Mouse (Mus musculus) embryonic facial prominence, embryonic 12.5 days (tissue): Measurements from ENCODE around the gene Slc36a4. TPM values are rescaled to one million over a fixed set of nuclear protein-coding genes. Genes with fewer than 3 reads are reported as not detected.

ENCODE experiments used
- ATAC-seq: fragments of 200-750 bp; cut with Nextera tagmentation; 2 replicates; pipeline ENCODE4 v1.8.0; 2017; ENCODE audit not compliant: insufficient number of reproducible peaks, insufficient read depth, low FRiP score, low TSS enrichment
- H3K27ac ChIP-seq: fragments of 300-500 bp; sonication (generic); 2 replicates; pipeline ENCODE4 v1.5.1; 2016; ENCODE audit warnings: mild to moderate bottlenecking
- H3K27me3 ChIP-seq: fragments of 300-500 bp; sonication (generic); 2 replicates; pipeline ENCODE4 v1.6.1; 2016; ENCODE audit warnings: mild to moderate bottlenecking, moderate library complexity
- H3K36me3 ChIP-seq: fragments of 300-500 bp; sonication (generic); 2 replicates; pipeline ENCODE4 v1.6.1; 2016; ENCODE audit warnings: mild to moderate bottlenecking
- H3K4me1 ChIP-seq: fragments of 300-500 bp; sonication (generic); 2 replicates; pipeline ENCODE4 v1.6.1; 2016
- H3K4me2 ChIP-seq: fragments of 300-500 bp; sonication (generic); replicated peaks from 2 replicates; pipeline ENCODE4 v1.6.1; 2016; ENCODE audit warnings: mild to moderate bottlenecking, moderate library complexity
- H3K4me3 ChIP-seq: fragments of 300-500 bp; sonication (generic); 2 replicates; pipeline ENCODE4 v1.5.1; 2016; ENCODE audit warnings: mild to moderate bottlenecking
- H3K9ac ChIP-seq: fragments of 300-500 bp; sonication (generic); 2 replicates; pipeline ENCODE4 v1.6.1; 2016; ENCODE audit warnings: mild to moderate bottlenecking, moderate library complexity
- H3K9me3 ChIP-seq: fragments of 300-500 bp; sonication (generic); 2 replicates; pipeline ENCODE4 v1.6.1; 2016; ENCODE audit warnings: mild to moderate bottlenecking, moderate library complexity
- WGBS: fragments of 180-500 bp; shearing (Covaris S2); methylation state at CpG from one replicate; pipeline ENCODE4 v1.1.7; 2016; 5-methylcytosine and 5-hydroxymethylcytosine counted together
- polyA plus RNA-seq: library from polyadenylated mRNA; unstranded; fragments of >200 nt; fragmentation: Nextera tagmentation; extraction: Ambion mirVana; gene quantifications from 2 replicates; pipeline ENCODE4 v1.2.1, GENCODE M21; 2016

Slc36a4 gene
- polyA plus RNA-seq, result 19.1 and 21.3 TPM in 2 replicates

DNA sequence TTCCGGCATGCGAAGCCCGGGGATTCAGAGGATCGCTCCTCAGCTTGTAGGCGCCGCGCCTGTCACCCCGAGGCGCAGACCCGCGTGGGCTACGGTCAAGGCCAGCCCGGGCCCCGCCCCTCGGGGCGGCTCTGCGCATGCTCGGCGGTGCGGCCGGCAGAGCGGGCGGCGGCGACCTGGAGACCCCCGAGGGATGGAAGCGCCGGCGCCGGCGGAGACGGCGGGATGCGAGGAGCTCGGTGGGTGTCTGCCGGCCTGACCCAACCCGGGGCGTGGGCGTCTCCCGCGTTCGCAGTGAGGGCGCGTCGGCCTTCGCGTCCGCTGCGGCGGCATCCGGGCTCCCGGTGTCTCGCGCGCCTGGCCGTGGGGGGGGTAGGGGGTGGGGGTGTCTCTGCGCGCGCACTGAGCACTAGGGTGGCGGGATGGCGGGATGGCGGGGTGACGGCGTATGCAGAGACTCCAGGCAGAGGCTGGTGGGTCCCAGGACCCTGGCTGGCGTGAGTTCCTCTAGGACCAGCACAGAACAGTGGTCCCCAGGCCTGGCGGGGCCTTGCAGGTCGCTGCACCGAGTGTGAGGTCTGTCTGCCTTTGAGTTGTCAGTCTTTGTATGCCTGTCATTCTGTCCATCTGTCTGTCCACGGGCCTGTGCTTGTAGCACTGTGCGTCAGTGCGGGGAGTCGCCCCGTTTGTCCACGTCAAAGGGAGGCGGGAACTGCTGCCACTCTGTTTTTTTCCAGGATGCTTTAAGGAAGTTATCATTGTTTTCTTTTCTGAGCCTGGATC lies at the start of gene Slc36a4:
Gene Slc36a4 (plus strand): TSS at position 140 of the 783 bp plus-strand sequence.
- peak within 1 kb of the TSS; percentile 77 for H3K4me3 ChIP-seq
- ATAC-seq, result peak; percentile 84
- H3K36me3 ChIP-seq, result no peaks in the 10 kb centered on the region
- peak within 1 kb of the TSS; percentile 79 for H3K27ac ChIP-seq
- 0 out of 2 replicates have a peak, but pooled peaks cover 14% of the 10 kb centered on the region for H3K4me1 ChIP-seq
- no peaks in the 10 kb centered on the region for H3K9me3 ChIP-seq
- peak within 1 kb of the TSS; percentile 79 for H3K4me2 ChIP-seq
- no peaks in the 10 kb centered on the region for H3K27me3 ChIP-seq
- under 1% methylated on average over 67 of the region's 75 CpGs for WGBS
- peak within 1 kb of the TSS; percentile 82 for H3K9ac ChIP-seq

GRCm38 (mm10) chr9:15664606-15665005 lies 44.9 kb upstream of the Slc36a4 start:
- H3K27ac ChIP-seq, result no peak overlapping the region
- 82% methylated on average over 7 of the region's 7 CpGs for WGBS
- H3K36me3 ChIP-seq, result no peaks in the 10 kb centered on the region
- H3K27me3 ChIP-seq, result no peaks in the 10 kb centered on the region
- no peak overlapping the region for H3K9ac ChIP-seq
- no peak for ATAC-seq
- H3K4me1 ChIP-seq, result no peaks in the 10 kb centered on the region
- no peak overlapping the region for H3K4me3 ChIP-seq
- no peak overlapping the region for H3K4me2 ChIP-seq
- no peaks in the 10 kb centered on the region for H3K9me3 ChIP-seq

GRCm38 (mm10) chr9:15669452-15669851 lies 40.1 kb upstream of the Slc36a4 start:
- no peaks in the 10 kb centered on the region for H3K27me3 ChIP-seq
- no peak overlapping the region for H3K4me2 ChIP-seq
- H3K4me3 ChIP-seq, result no peak overlapping the region
- H3K4me1 ChIP-seq, result no peaks in the 10 kb centered on the region
- 76% methylated on average over 3 of the region's 3 CpGs for WGBS
- no peak for ATAC-seq
- H3K9me3 ChIP-seq, result no peaks in the 10 kb centered on the region
- H3K36me3 ChIP-seq, result no peaks in the 10 kb centered on the region
- no peak overlapping the region for H3K27ac ChIP-seq
- no peak overlapping the region for H3K9ac ChIP-seq

DNA sequence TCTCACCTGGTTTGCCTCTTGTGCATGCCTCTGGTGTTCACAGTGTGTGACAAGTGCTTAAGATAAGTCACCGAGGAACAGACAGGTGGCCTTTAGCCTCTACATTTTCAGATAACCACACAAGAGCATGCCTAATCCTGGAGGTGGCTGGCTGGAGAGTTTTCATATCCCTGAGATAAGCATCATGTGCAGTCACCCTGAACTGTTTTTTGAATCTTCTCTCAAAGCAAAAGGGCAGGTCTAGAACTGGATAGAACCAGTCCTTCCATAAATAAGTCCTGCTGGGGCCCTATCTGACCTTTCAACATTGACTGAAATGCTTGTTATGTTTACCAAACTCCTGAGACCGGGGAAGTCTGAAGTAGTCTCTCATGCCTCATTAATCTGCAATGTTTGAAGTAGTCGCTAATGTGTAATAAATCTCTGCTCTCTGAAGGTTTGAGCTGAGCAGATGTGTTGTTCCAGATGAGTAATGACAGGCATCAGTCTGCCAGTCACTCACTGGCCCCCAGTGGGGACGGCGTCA lies 39.5 kb upstream of the Slc36a4 start:
- no peak for ATAC-seq
- WGBS, result 55% methylated on average over 5 of the region's 5 CpGs
- Histone ChIP-seq H3K9ac (no peak overlapping the region), H3K4me3 (no peak overlapping the region), H3K27me3 (no peaks in the 10 kb centered on the region), H3K9me3 (no peaks in the 10 kb centered on the region), H3K4me1 (no peaks in the 10 kb centered on the region), H3K36me3 (no peaks in the 10 kb centered on the region), H3K4me2 (no peak overlapping the region), H3K27ac (no peak overlapping the region)

DNA sequence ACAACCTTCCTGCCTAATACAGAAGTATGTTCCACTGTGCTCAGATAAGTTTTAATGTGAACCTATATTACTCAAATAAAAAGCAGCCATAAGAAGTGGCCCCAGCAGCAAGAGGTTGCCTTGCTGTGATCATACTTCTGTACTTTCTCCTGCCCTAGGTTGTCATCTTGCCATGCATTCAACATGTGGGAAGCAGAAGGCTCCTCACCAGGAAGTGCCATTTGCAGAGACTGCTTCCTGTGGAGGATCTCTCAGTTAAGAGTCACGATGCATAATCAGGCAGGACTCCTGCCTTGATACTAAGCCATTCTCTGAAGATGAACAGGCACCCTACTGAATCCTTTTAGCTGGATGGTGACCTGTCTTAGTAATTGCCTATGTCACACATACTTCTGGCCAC lies 37.3 kb upstream of the Slc36a4 start:
- no peak overlapping the region for H3K27ac ChIP-seq
- H3K4me3 ChIP-seq, result no peak overlapping the region
- no peaks in the 10 kb centered on the region for H3K27me3 ChIP-seq
- H3K4me2 ChIP-seq, result no peak overlapping the region
- no peaks in the 10 kb centered on the region for H3K9me3 ChIP-seq
- H3K36me3 ChIP-seq, result no peaks in the 10 kb centered on the region
- 55% methylated on average over 1 of the region's 1 CpGs for WGBS
- H3K9ac ChIP-seq, result no peak overlapping the region
- H3K4me1 ChIP-seq, result no peaks in the 10 kb centered on the region
- no peak for ATAC-seq

- WGBS, result 51% methylated on average over 2 of the region's 2 CpGs
- no peak overlapping the region for H3K4me3 ChIP-seq
- H3K4me1 ChIP-seq, result no peaks in the 10 kb centered on the region
- no peak overlapping the region for H3K9ac ChIP-seq
- H3K9me3 ChIP-seq, result no peaks in the 10 kb centered on the region
- peak; percentile 85 for ATAC-seq
- no peak overlapping the region for H3K27ac ChIP-seq
- no peak overlapping the region for H3K4me2 ChIP-seq
- no peaks in the 10 kb centered on the region for H3K27me3 ChIP-seq
- H3K36me3 ChIP-seq, result no peaks in the 10 kb centered on the region
These were observed 27.6 kb upstream of the Slc36a4 start for GRCm38 (mm10) chr9:15681855-15682466.

DNA sequence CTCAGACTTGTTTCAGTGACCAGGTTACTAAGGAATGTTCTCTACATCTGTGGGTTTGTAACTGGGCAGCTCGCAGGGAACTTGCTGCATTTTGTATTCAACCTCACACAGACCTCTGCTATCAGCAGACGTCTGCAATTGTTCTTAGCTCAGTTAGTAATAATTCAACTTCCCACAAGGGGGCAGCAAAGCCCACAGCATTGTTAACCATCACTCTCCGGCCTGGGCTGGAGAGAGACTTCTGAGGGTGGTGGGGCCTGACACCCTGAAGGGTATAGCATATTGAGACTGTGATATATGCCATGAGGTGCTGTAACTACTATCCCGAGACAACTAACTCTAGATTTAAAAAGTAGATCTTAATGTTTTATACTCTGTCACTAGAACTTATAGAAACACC lies 24.3 kb upstream of the Slc36a4 start:
- Histone ChIP-seq H3K9me3 (no peaks in the 10 kb centered on the region), H3K9ac (no peak overlapping the region), H3K36me3 (no peaks in the 10 kb centered on the region), H3K27me3 (no peaks in the 10 kb centered on the region), H3K4me1 (no peaks in the 10 kb centered on the region), H3K4me3 (no peak overlapping the region), H3K27ac (no peak overlapping the region), H3K4me2 (no peak overlapping the region)
- WGBS, result 17% methylated on average over 4 of the region's 4 CpGs
- ATAC-seq, result no peak

GRCm38 (mm10) chr9:15687358-15687757 lies 22.2 kb upstream of the Slc36a4 start:
- no peak overlapping the region for H3K27ac ChIP-seq
- no peaks in the 10 kb centered on the region for H3K4me1 ChIP-seq
- H3K27me3 ChIP-seq, result no peaks in the 10 kb centered on the region
- H3K4me3 ChIP-seq, result no peak overlapping the region
- H3K36me3 ChIP-seq, result no peaks in the 10 kb centered on the region
- no peak overlapping the region for H3K9ac ChIP-seq
- no peak for ATAC-seq
- WGBS, result 89% methylated on average over 5 of the region's 5 CpGs
- H3K4me2 ChIP-seq, result no peak overlapping the region
- no peaks in the 10 kb centered on the region for H3K9me3 ChIP-seq

GRCm38 (mm10) chr9:15693847-15694246 lies 15.7 kb upstream of the Slc36a4 start:
- WGBS, result 52% methylated on average over 4 of the region's 4 CpGs
- ATAC-seq, result no peak
- no peaks in the 10 kb centered on the region for H3K4me1 ChIP-seq
- H3K9ac ChIP-seq, result no peak overlapping the region
- no peak overlapping the region for H3K27ac ChIP-seq
- no peaks in the 10 kb centered on the region for H3K36me3 ChIP-seq
- no peaks in the 10 kb centered on the region for H3K9me3 ChIP-seq
- no peak overlapping the region for H3K4me3 ChIP-seq
- H3K4me2 ChIP-seq, result no peak overlapping the region
- no peaks in the 10 kb centered on the region for H3K27me3 ChIP-seq

DNA sequence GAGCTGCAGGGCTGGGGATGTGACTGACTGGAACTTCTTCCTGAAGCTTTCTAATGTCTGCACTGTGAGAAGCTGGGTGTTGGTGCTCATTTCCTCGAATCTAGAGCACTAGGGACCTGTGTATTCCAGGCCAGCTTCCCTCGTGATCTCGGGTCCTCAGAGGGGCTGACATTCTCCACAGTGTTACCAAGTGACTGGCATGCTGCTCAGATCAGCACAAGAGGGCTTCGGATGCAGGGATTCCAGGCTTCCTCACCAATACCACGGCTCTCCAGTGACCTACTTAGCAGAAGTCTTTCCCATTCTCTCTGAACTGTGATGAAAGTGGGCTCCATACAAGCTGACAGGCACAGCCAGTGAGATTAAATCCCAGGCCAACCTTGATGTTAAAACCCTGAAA lies 14.5 kb upstream of the Slc36a4 start:
- ATAC-seq, result no peak
- Histone ChIP-seq H3K4me1 (no peaks in the 10 kb centered on the region), H3K27me3 (no peaks in the 10 kb centered on the region), H3K9ac (no peak overlapping the region), H3K36me3 (no peaks in the 10 kb centered on the region), H3K4me3 (no peak overlapping the region), H3K27ac (no peak overlapping the region), H3K9me3 (no peaks in the 10 kb centered on the region), H3K4me2 (no peak overlapping the region)
- WGBS, result 56% methylated on average over 5 of the region's 5 CpGs

DNA sequence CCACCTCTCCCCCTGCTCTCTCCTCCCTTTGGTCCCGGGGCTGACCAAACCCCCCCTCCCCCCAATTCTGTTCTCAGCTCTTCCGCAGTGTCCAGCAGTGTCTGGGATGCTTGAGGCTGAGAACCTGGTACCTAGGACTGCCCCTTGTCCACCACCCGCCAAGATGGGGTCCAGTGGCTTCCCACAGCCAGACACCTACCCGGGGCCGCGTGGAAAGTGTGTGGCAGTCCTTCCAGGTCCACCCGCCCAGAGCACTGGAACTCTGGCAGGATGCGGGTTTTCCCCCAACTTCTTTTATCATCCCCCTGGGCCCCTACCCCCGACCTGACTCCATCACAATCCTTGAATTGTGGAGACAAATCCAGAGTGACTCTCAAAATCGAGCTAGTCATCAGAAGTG lies 3.8 kb upstream of the Slc36a4 start:
- Histone ChIP-seq H3K36me3 (no peaks in the 10 kb centered on the region), H3K9me3 (no peaks in the 10 kb centered on the region), H3K9ac (no peak overlapping the region), H3K27me3 (no peaks in the 10 kb centered on the region), H3K4me2 (no peak overlapping the region), H3K4me1 (0 out of 2 replicates have a peak, but pooled peaks cover 6% of the 10 kb centered on the region), H3K4me3 (no peak overlapping the region), H3K27ac (no peak overlapping the region)
- ATAC-seq, result no peak
- 74% methylated on average over 10 of the region's 10 CpGs for WGBS
